Comparison of ENCODE assay signal across 8 mouse cellular contexts in genomic region chr6:71909384-71909783, GRCm38 (mm10). TPM values are rescaled to one million over a fixed set of nuclear protein-coding genes. Genes with fewer than 3 reads are reported as not detected.
DNase-seq lines count a peak whose midpoint lies in the region; ATAC-seq and TF ChIP-seq lines count a peak whose summit lies in the region.

No protein-coding gene starts in this region.

- dilution Hi-C loops in CH12.LX (cut with MboI; ENCODE audit: extremely low pct_ligation_motif_present, extremely low pct_unique_long_range_greater_than_20kb, low sequenced_read_pairs) = no loop called here

- H3K9ac ChIP-seq in CH12.LX (ENCODE audit: insufficient read depth, low read depth) = peak overlapping the region; percentile 84
- peak overlapping the region; percentile 71; the same call in 1 of the 2 replicates for H3K9ac ChIP-seq in forebrain, embryonic 14.5 days (ENCODE audit: low read length)
- H3K9ac ChIP-seq in liver, embryonic 14.5 days (replicated peaks) = peak overlapping the region; percentile 87

- H3K4me1 ChIP-seq in CH12.LX (ENCODE audit: control insufficient read depth in 1 of 2, insufficient read depth in 2 of 2) = peaks cover 12 to 48% of the 10 kb centered on the region in 2 experiments
- peaks cover 3% of the 10 kb centered on the region; the same call in 1 of the 2 replicates for H3K4me1 ChIP-seq in forebrain, embryonic 14.5 days (ENCODE audit: control insufficient read depth, insufficient read depth, low read length)
- H3K4me1 ChIP-seq in liver, embryonic 14.5 days (replicated peaks; ENCODE audit: control insufficient read depth in 2 of 2, insufficient read depth in 2 of 2, low read length in 1 of 2) = peaks cover 17 to 29% of the 10 kb centered on the region in 2 experiments

- peak overlapping the region; percentile 63 to 86 (median 65) for H3K4me3 ChIP-seq in CH12.LX (replicated peaks in 1 of 3; ENCODE audit: low read depth in 2 of 3, low read length in 2 of 3, poor library complexity in 1 of 3)
- H3K4me3 ChIP-seq in forebrain, embryonic 14.5 days (ENCODE audit: low read depth, low read length) = peak overlapping the region; percentile 76
- H3K4me3 ChIP-seq in liver, embryonic 14.5 days (ENCODE audit: insufficient read depth in 1 of 2, low read depth in 2 of 2, low read length in 2 of 2) = peak overlapping the region; percentile 94 to 98

- peak overlapping the region; percentile 81 for H3K4me2 ChIP-seq in CH12.LX (ENCODE audit: insufficient read depth, low read depth, poor library complexity, severe bottlenecking)
- peak overlapping the region; percentile 93 for H3K4me2 ChIP-seq in forebrain, embryonic 14.5 days (ENCODE audit: low read length)
- H3K4me2 ChIP-seq in liver, embryonic 14.5 days (ENCODE audit: low read depth) = peak overlapping the region; percentile 95

- H3K27ac ChIP-seq in CH12.LX (ENCODE audit: insufficient read depth, low read depth) = no peak overlapping the region
- no peak overlapping the region for H3K27ac ChIP-seq in forebrain, embryonic 14.5 days (ENCODE audit: low read depth, low read length)
- no peak overlapping the region for H3K27ac ChIP-seq in liver, embryonic 14.5 days

- H3K79me2 ChIP-seq in CH12.LX (replicated peaks; ENCODE audit: control insufficient read depth, extremely low read depth, insufficient read depth, poor library complexity, severe bottlenecking) = peaks cover 74% of the 10 kb centered on the region

- TF ChIP-seq EP300 in CH12.LX (IDR thresholded peaks at IDR 0.05; ENCODE audit: low read length) = no peak
- no peak for TF ChIP-seq EP300 in liver, embryonic 14.5 days (IDR thresholded peaks at IDR 0.05; ENCODE audit: low read depth)

- peaks cover 20 to 57% of the 10 kb centered on the region in 2 experiments for H3K36me3 ChIP-seq in CH12.LX (replicated peaks in 1 of 2; ENCODE audit: control insufficient read depth in 1 of 2, insufficient read depth in 1 of 2, low read length in 1 of 2)
- H3K36me3 ChIP-seq in forebrain, embryonic 14.5 days (ENCODE audit: control insufficient read depth, insufficient read depth, low read length) = peaks cover 21% of the 10 kb centered on the region
- peaks cover 21% of the 10 kb centered on the region for H3K36me3 ChIP-seq in liver, embryonic 14.5 days (replicated peaks; ENCODE audit: control insufficient read depth, insufficient read depth, low read depth)

- no peak for TF ChIP-seq RAD21 in CH12.LX (IDR thresholded peaks at IDR 0.05; ENCODE audit: low read depth, low read length)

- in situ Hi-C loops in CH12.LX (cut with MboI; ENCODE audit: low pct_ligation_motif_present, low pct_unique_long_range_greater_than_20kb, low sequenced_read_pairs) = no loop called here

- no peaks in the 10 kb centered on the region for H3K27me3 ChIP-seq in CH12.LX (replicated peaks)
- H3K27me3 ChIP-seq in forebrain, embryonic 14.5 days (replicated peaks; ENCODE audit: control insufficient read depth, insufficient read depth, low read length) = no peaks in the 10 kb centered on the region
- H3K27me3 ChIP-seq in liver, embryonic 14.5 days (ENCODE audit: control insufficient read depth, insufficient read depth, low read length) = no peaks in the 10 kb centered on the region

- no peak for TF ChIP-seq POLR2A in CH12.LX (IDR thresholded peaks at IDR 0.05; ENCODE audit: low read depth, low read length)

- peak; percentile 45; the same call in 1 of the 2 replicates for ATAC-seq in forebrain, embryonic 14.5 days
- no peak for ATAC-seq in liver, embryonic 14.5 days (ENCODE audit: insufficient read depth)

- no peak for TF ChIP-seq CTCF in CH12.LX (conservative IDR thresholded peaks at IDR 0.05 in 1 of 2, IDR thresholded peaks at IDR 0.05 in 1 of 2; ENCODE audit: low read depth in 2 of 2, low read length in 2 of 2)
- TF ChIP-seq CTCF in liver, embryonic 14.5 days (IDR thresholded peaks at IDR 0.05; ENCODE audit: low read depth) = no peak

- DNase-seq in heart, adult 11 months = peak; percentile 89
- no peak for DNase-seq in heart, adult 18-20 months
- DNase-seq in CH12.LX (ENCODE audit: extremely low read depth) = no peak
- no peak for DNase-seq in forebrain, embryonic 14.5 days (ENCODE audit: low spot score)
- DNase-seq in liver, embryonic 14.5 days (ENCODE audit: low read depth in 3 of 3, low spot score in 3 of 3) = no peak
- no peak for DNase-seq in right cerebral cortex, adult 18-20 months
- DNase-seq in spleen, postnatal 4 days (ENCODE audit: low spot score in 2 of 2) = no peak
- no peak for DNase-seq in left cerebral cortex, adult 18-20 months (ENCODE audit: low spot score in 2 of 2)

- 26% methylated on average over 10 of the region's 10 CpGs for WGBS in forebrain, embryonic 14.5 days
- 12% methylated on average over 10 of the region's 10 CpGs for WGBS in liver, embryonic 14.5 days (ENCODE audit: insufficient replicate concordance)

- H3K9me3 ChIP-seq in CH12.LX (replicated peaks; ENCODE audit: low read length) = no peaks in the 10 kb centered on the region
- no peaks in the 10 kb centered on the region for H3K9me3 ChIP-seq in forebrain, embryonic 14.5 days (replicated peaks; ENCODE audit: control insufficient read depth, low read length)
- no peaks in the 10 kb centered on the region for H3K9me3 ChIP-seq in liver, embryonic 14.5 days (ENCODE audit: control insufficient read depth, low read length)

TF ChIP-seq in CH12.LX, 34 proteins besides CTCF, POLR2A, EP300 and RAD21:
- TF ChIP-seq POLR2AphosphoS2 (IDR thresholded peaks at IDR 0.05; ENCODE audit: low read depth, low read length) (no peak), MEF2A (IDR thresholded peaks at IDR 0.05; ENCODE audit: borderline replicate concordance, low read depth, low read length) (no peak), BHLHE40 (IDR thresholded peaks at IDR 0.05; ENCODE audit: low read depth, low read length) (no peak), KAT2A (IDR thresholded peaks at IDR 0.05; ENCODE audit: insufficient replicate concordance, low read length) (no peak), ETS1 (conservative IDR thresholded peaks at IDR 0.05; ENCODE audit: low read depth, low read length) (no peak), MYC (IDR thresholded peaks at IDR 0.05; ENCODE audit: low read depth, low read length) (no peak), PAX5 (IDR thresholded peaks at IDR 0.05; ENCODE audit: low read length) (no peak), HCFC1 (IDR thresholded peaks at IDR 0.05; ENCODE audit: low read depth, low read length) (no peak), ZC3H11A (IDR thresholded peaks at IDR 0.05; ENCODE audit: low read depth, low read length) (no peak), CHD2 (IDR thresholded peaks at IDR 0.05; ENCODE audit: low read length) (no peak), TBP (conservative IDR thresholded peaks at IDR 0.05; ENCODE audit: low read depth, low read length) (no peak)

RNA-seq across cellular contexts. Expression of gene Polr1a, which starts 0.5 kb away (rescaled TPM):
- total RNA-seq in heart, adult 18-20 months (2021) = 10 to 100 TPM; 39.9 to 50.0 TPM
- total RNA-seq in CH12.LX (2012; rRNA removed) (73.7 and 77.6 TPM in 2 replicates), CH12.LX (2014; rRNA removed) (50.2 and 57.3 TPM in 2 replicates)
- polyA plus RNA-seq in CH12.LX (2012; ENCODE audit: insufficient read length, low read depth) = 126 and 132 TPM in 2 replicates
- polyA plus RNA-seq in forebrain, embryonic 14.5 days (2014; fragmentation: Nextera tagmentation; extraction: Ambion mirVana) = 10.4 and 14.3 TPM in 2 replicates
- 6.3 and 9.4 TPM in 2 replicates for polyA plus RNA-seq in liver, embryonic 14.5 days (2012; rRNA removed)
- 10.6 and 13.1 TPM in 2 replicates for polyA plus RNA-seq in liver, embryonic 14.5 days (2014; fragmentation: Nextera tagmentation; extraction: Ambion mirVana)
- 10 to 100 TPM; 31.4 to 31.8 TPM for total RNA-seq in left cerebral cortex, adult 18-20 months (2021)

RNA-seq across cellular contexts. Expression of gene Ptcd3, which starts 0.8 kb away (rescaled TPM):
- 100 to 1,000 TPM; 130 to 137 TPM for total RNA-seq in heart, adult 18-20 months (2021)
- total RNA-seq in CH12.LX (2012; rRNA removed) (76.6 and 92.3 TPM in 2 replicates), CH12.LX (2014; rRNA removed) (169 and 187 TPM in 2 replicates)
- polyA plus RNA-seq in CH12.LX (2012; ENCODE audit: insufficient read length, low read depth) = 109 and 110 TPM in 2 replicates
- polyA plus RNA-seq in forebrain, embryonic 14.5 days (2014; fragmentation: Nextera tagmentation; extraction: Ambion mirVana) = 99.9 and 105 TPM in 2 replicates
- 20.1 and 29.4 TPM in 2 replicates for polyA plus RNA-seq in liver, embryonic 14.5 days (2012; rRNA removed)
- polyA plus RNA-seq in liver, embryonic 14.5 days (2014; fragmentation: Nextera tagmentation; extraction: Ambion mirVana) = 55.6 and 61.3 TPM in 2 replicates
- 10 to 100 TPM; 64.2 to 65.2 TPM for total RNA-seq in left cerebral cortex, adult 18-20 months (2021)
